Mouse (Mus musculus): ENCODE data around the gene Ndufs7. TPM values are rescaled to one million over a fixed set of nuclear protein-coding genes. Genes with fewer than 3 reads are reported as not detected.

Ndufs7 gene
- total and polyA plus RNA-seq, 3 experiments: 943 to 1,990 (median 1,108) TPM

DNA sequence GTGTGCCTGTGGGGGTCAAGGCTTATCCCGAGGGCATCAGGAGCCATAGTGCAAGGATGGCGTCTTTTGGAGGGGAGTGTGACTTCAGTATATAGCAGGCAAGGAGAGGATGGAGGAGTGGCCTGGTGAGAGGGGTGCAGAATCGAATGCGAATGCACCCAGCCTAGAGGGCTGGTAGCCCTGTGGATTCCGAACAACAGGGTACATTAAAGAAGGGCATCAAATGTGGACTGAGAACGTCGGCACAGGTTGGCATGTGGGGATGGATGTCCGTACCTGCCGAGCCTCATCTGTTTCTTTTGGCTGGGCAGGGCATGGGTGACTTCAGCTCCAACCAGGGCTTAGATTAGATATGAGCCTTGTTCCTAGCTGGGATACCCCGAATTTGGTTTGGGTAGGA is 50.9 kb downstream of the Ndufs7 start:
- intact Hi-C loops (cut with DNase I): loop anchor here (10.0 kb wide), 1 partner anchor 255 kb away; no protein-coding TSS in a partner anchor

DNA sequence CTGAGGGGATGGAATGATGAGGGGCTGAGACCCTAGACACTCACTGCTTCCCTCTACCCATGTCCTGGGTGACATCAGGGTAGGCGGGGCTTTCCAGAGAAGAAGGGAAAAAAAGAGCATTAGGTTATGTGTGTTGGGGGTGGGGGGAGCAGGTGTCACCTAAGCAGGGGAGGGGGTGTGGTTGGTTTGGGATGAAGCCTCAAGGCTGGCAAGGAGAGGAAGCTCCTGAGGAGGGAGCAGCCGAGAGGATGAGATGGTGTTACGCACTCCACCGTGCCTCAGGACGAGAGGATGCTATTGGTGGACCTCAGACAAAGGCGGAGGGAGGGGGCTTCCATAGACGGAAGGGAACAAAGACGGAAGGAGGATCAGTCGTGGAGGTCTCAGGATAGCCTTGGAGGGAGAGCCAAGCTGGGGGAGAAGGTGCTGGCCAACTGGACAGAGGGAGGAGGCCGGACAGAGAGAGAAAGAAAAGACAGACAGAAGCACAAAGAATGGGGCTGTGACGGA is 51.8 kb downstream of the Ndufs7 start:
- WGBS: 49% methylated on average over 11 of the region's 11 CpGs
- no peak for DNase-seq
- intact Hi-C loops (cut with DNase I): no loop called here

More for the DNA sequence above, 50.9 kb downstream of the Ndufs7 start:
- H3K9ac ChIP-seq (ENCODE audit: low read depth, low read length): no peak overlapping the region
- 54% methylated on average over 10 of the region's 10 CpGs for WGBS
- H3K4me1 ChIP-seq (ENCODE audit: control insufficient read depth, insufficient read depth, low read length): peaks cover 5% of the 10 kb centered on the region
- TF ChIP-seq EP300 (IDR thresholded peaks at IDR 0.05; ENCODE audit: insufficient read depth, low read depth, low read length): no peak
- no peak for TF ChIP-seq POLR2A (IDR thresholded peaks at IDR 0.05; ENCODE audit: insufficient read depth, low read depth, low read length)
- no peak for TF ChIP-seq CTCF (IDR thresholded peaks at IDR 0.05)
- no peak for DNase-seq
- H3K36me3 ChIP-seq (ENCODE audit: control insufficient read depth, insufficient read depth, low read length): no peaks in the 10 kb centered on the region
- no peak overlapping the region for H3K27ac ChIP-seq
- no peak overlapping the region for H3K4me3 ChIP-seq
- H3K27me3 ChIP-seq (ENCODE audit: control insufficient read depth, insufficient read depth, low read length): peaks cover 2% of the 10 kb centered on the region; the same call in 1 of the 2 replicates
- no peaks in the 10 kb centered on the region for H3K79me2 ChIP-seq (replicated peaks; ENCODE audit: control insufficient read depth, insufficient read depth, low read length)

DNA sequence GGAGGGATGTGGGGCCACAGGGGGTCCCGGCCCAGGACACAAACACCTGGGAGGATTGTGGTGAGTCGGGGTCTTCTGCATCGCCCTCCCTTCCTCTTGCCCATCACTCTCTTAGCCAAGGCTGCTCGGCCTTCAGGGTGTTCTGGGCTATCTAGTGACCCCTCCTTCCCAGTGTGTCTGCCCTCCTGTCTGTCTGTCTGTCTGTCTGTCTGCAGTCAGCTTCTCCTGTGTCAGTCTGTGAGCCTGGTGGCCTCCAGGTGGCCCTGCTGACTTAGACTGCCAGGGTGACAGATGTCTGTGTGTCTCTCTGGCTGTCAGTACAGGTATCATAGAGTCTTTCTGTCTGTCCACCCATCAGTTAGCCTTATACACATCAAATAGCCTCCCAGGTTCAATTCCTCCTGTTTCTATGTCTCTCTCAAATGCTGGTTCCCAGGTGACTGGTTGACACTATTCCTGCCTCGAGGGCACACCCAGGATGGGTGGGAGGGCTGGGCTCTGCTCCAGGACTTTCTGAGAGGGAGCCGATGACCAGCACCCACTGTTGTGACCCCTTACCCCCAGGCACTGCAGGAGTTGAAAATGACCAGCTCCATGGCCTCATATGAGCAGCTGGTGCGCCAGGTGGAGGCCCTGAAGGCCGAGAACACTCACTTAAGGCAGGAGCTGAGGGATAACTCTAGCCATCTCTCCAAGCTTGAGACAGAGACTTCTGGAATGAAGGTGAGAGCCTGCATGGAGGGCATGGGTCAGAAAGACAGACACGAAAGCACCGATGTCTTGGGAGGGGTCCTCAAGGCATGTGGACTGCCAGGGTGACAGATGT is 52.5 kb downstream of the Ndufs7 start:
- no peak overlapping the region for H3K9ac ChIP-seq (ENCODE audit: low read depth, low read length)
- peaks cover 3% of the 10 kb centered on the region; the same call in 1 of the 2 replicates for H3K27me3 ChIP-seq (ENCODE audit: control insufficient read depth, insufficient read depth, low read length)
- intact Hi-C loops (cut with DNase I): no loop called here
- no peaks in the 10 kb centered on the region for H3K36me3 ChIP-seq (ENCODE audit: control insufficient read depth, insufficient read depth, low read length)
- H3K79me2 ChIP-seq (replicated peaks; ENCODE audit: control insufficient read depth, insufficient read depth, low read length): no peaks in the 10 kb centered on the region
- WGBS: 73% methylated on average over 9 of the region's 10 CpGs
- TF ChIP-seq EP300 (IDR thresholded peaks at IDR 0.05; ENCODE audit: insufficient read depth, low read depth, low read length) (no peak), CTCF (IDR thresholded peaks at IDR 0.05) (no peak), POLR2A (IDR thresholded peaks at IDR 0.05; ENCODE audit: insufficient read depth, low read depth, low read length) (no peak)
- DNase-seq: no peak
- no peak overlapping the region for H3K4me3 ChIP-seq
- peaks cover 5% of the 10 kb centered on the region for H3K4me1 ChIP-seq (ENCODE audit: control insufficient read depth, insufficient read depth, low read length)
- peak overlapping the region; percentile 54 for H3K27ac ChIP-seq

More for the DNA sequence above, 51.8 kb downstream of the Ndufs7 start:
- Histone ChIP-seq H3K4me1 (ENCODE audit: control insufficient read depth, insufficient read depth, low read length) (peaks cover 5% of the 10 kb centered on the region), H3K4me3 (no peak overlapping the region), H3K9ac (ENCODE audit: low read depth, low read length) (no peak overlapping the region), H3K27me3 (ENCODE audit: control insufficient read depth, insufficient read depth, low read length) (peaks cover 3% of the 10 kb centered on the region; the same call in 1 of the 2 replicates), H3K27ac (no peak overlapping the region), H3K79me2 (replicated peaks; ENCODE audit: control insufficient read depth, insufficient read depth, low read length) (no peaks in the 10 kb centered on the region), H3K36me3 (ENCODE audit: control insufficient read depth, insufficient read depth, low read length) (no peaks in the 10 kb centered on the region)
- TF ChIP-seq POLR2A (IDR thresholded peaks at IDR 0.05; ENCODE audit: insufficient read depth, low read depth, low read length) (no peak), CTCF (IDR thresholded peaks at IDR 0.05) (no peak), EP300 (IDR thresholded peaks at IDR 0.05; ENCODE audit: insufficient read depth, low read depth, low read length) (no peak)

DNA sequence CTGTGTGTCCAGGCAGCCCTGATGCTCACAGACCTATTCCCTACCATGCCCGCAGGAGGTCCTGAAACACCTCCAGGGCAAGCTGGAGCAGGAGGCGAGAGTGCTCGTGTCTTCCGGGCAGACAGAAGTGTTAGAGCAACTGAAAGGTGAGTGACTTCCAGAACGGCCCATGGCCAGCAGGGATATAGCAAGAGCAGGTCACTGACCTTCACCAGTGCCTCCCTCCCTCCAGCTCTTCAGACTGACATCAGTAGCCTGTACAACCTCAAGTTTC is 53.1 kb downstream of the Ndufs7 start:
- peak overlapping the region; percentile 54 for H3K27ac ChIP-seq
- no peak for TF ChIP-seq CTCF (IDR thresholded peaks at IDR 0.05)
- TF ChIP-seq POLR2A (IDR thresholded peaks at IDR 0.05; ENCODE audit: insufficient read depth, low read depth, low read length): no peak
- TF ChIP-seq EP300 (IDR thresholded peaks at IDR 0.05; ENCODE audit: insufficient read depth, low read depth, low read length): no peak
- no peak overlapping the region for H3K4me3 ChIP-seq
- no peaks in the 10 kb centered on the region for H3K36me3 ChIP-seq (ENCODE audit: control insufficient read depth, insufficient read depth, low read length)
- WGBS: 49% methylated on average over 5 of the region's 5 CpGs
- H3K79me2 ChIP-seq (replicated peaks; ENCODE audit: control insufficient read depth, insufficient read depth, low read length): no peaks in the 10 kb centered on the region
- DNase-seq: no peak
- H3K9ac ChIP-seq (ENCODE audit: low read depth, low read length): 0 out of 2 replicates have a peak overlapping the region, but pooled peaks have one; percentile 0
- H3K27me3 ChIP-seq (ENCODE audit: control insufficient read depth, insufficient read depth, low read length): peaks cover 3% of the 10 kb centered on the region; the same call in 1 of the 2 replicates
- peaks cover 5% of the 10 kb centered on the region for H3K4me1 ChIP-seq (ENCODE audit: control insufficient read depth, insufficient read depth, low read length)
- intact Hi-C loops (cut with DNase I): no loop called here

DNA sequence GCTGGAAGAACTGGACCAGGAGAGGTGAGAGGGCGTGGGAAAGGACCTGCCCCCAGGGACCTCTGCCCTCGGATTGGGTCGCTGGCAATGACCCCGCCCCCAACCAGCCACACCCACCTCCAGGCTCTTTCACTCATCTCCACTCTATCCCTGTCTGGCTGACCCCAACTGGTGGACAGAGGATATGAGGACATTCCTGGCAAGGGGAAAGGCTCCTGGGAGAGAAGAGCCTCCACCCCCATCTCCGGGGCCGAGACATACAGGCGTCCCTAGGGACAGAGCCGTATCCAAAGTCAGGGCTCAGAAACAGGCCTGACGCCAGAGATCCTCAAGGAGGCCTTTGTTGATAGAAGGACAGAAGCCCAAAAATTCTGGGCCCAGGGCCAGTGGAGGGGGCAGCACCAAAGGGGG is 53.6 kb downstream of the Ndufs7 start:
- WGBS: 24% methylated on average over 9 of the region's 9 CpGs
- intact Hi-C loops (cut with DNase I): no loop called here
- H3K27ac ChIP-seq: peak overlapping the region; percentile 54

DNA sequence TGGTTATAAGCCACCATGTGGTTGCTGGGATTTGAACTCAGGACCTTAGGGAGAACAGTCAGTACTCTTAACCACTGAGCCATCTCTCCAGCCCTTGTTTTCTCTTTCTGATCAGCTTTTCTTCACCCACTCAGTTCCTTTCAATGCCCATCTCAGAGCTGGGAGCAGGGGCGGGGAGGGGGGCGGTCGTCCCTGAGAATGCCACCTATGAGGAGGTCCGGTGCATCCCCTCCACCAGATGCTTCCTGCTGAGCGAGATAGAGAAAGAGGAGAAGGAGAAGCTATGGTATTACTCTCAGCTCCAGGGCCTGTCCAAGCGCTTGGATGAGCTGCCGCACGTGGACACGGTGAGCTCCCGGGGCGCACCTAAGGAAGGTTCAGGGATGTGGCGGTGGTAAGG is 55.5 kb downstream of the Ndufs7 start:
- Histone ChIP-seq H3K4me1 (ENCODE audit: control insufficient read depth, insufficient read depth, low read length) (peaks cover 5% of the 10 kb centered on the region), H3K27me3 (ENCODE audit: control insufficient read depth, insufficient read depth, low read length) (peaks cover 3% of the 10 kb centered on the region; the same call in 1 of the 2 replicates), H3K79me2 (replicated peaks; ENCODE audit: control insufficient read depth, insufficient read depth, low read length) (no peaks in the 10 kb centered on the region), H3K36me3 (ENCODE audit: control insufficient read depth, insufficient read depth, low read length) (no peaks in the 10 kb centered on the region), H3K27ac (no peak overlapping the region), H3K4me3 (no peak overlapping the region), H3K9ac (ENCODE audit: low read depth, low read length) (no peak overlapping the region)
- no peak for DNase-seq
- intact Hi-C loops (cut with DNase I): no loop called here
- TF ChIP-seq CTCF (IDR thresholded peaks at IDR 0.05): no peak
- no peak for TF ChIP-seq EP300 (IDR thresholded peaks at IDR 0.05; ENCODE audit: insufficient read depth, low read depth, low read length)
- TF ChIP-seq POLR2A (IDR thresholded peaks at IDR 0.05; ENCODE audit: insufficient read depth, low read depth, low read length): no peak
- WGBS: 40% methylated on average over 12 of the region's 12 CpGs

More for the DNA sequence above, 53.6 kb downstream of the Ndufs7 start:
- TF ChIP-seq CTCF (IDR thresholded peaks at IDR 0.05) (0 out of 2 replicates have a peak, but pooled peaks have one; percentile 12), EP300 (IDR thresholded peaks at IDR 0.05; ENCODE audit: insufficient read depth, low read depth, low read length) (no peak), POLR2A (IDR thresholded peaks at IDR 0.05; ENCODE audit: insufficient read depth, low read depth, low read length) (0 out of 2 replicates have a peak, but pooled peaks have one; percentile 18)
- Histone ChIP-seq H3K4me3 (no peak overlapping the region), H3K4me1 (ENCODE audit: control insufficient read depth, insufficient read depth, low read length) (peaks cover 5% of the 10 kb centered on the region), H3K9ac (ENCODE audit: low read depth, low read length) (no peak overlapping the region), H3K27me3 (ENCODE audit: control insufficient read depth, insufficient read depth, low read length) (peaks cover 3% of the 10 kb centered on the region; the same call in 1 of the 2 replicates), H3K36me3 (ENCODE audit: control insufficient read depth, insufficient read depth, low read length) (no peaks in the 10 kb centered on the region), H3K79me2 (replicated peaks; ENCODE audit: control insufficient read depth, insufficient read depth, low read length) (no peaks in the 10 kb centered on the region)
- DNase-seq: peak; percentile 88

Data from heart, adult 2 months (tissue).